Mouse (Mus musculus) kidney, embryonic 15.5 days (tissue): ENCODE data around the gene Prkar2a. TPM values are rescaled to one million over a fixed set of nuclear protein-coding genes. Genes with fewer than 3 reads are reported as not detected.
A peak's percentile ranks its signal among the peaks of the same experiment; 100 is the strongest.

ENCODE experiments used
- ATAC-seq: fragments of 200-750 bp; cut with Nextera tagmentation; replicated peaks from 2 replicates; pipeline ENCODE4 v1.8.0; 2017; ENCODE audit warnings: moderate TSS enrichment; ENCODE audit not compliant: low FRiP score
- H3K27ac ChIP-seq: fragments of 300-500 bp; sonication (generic); 2 replicates; pipeline ENCODE4 v1.5.1; 2015; ENCODE audit warnings: mild to moderate bottlenecking, inconsistent platforms
- H3K27me3 ChIP-seq: fragments of 300-500 bp; sonication (generic); 2 replicates; pipeline ENCODE4 v1.6.1; 2015; ENCODE audit warnings: inconsistent platforms
- H3K36me3 ChIP-seq: fragments of 300-500 bp; sonication (generic); 2 replicates; pipeline ENCODE4 v1.6.1; 2015; ENCODE audit warnings: inconsistent platforms
- H3K4me1 ChIP-seq: fragments of 300-500 bp; sonication (generic); 2 replicates; pipeline ENCODE4 v1.6.1; 2015; ENCODE audit warnings: inconsistent platforms
- H3K4me2 ChIP-seq: fragments of 300-500 bp; sonication (generic); 2 replicates; pipeline ENCODE4 v1.6.1; 2015; ENCODE audit warnings: moderate library complexity, mild to moderate bottlenecking, inconsistent platforms
- H3K4me3 ChIP-seq: fragments of 300-500 bp; sonication (generic); replicated peaks from 2 replicates; pipeline ENCODE4 v1.5.1; 2015; ENCODE audit warnings: mild to moderate bottlenecking, inconsistent platforms
- H3K9ac ChIP-seq: fragments of 300-500 bp; sonication (generic); 2 replicates; pipeline ENCODE4 v1.6.1; 2015; ENCODE audit warnings: mild to moderate bottlenecking, inconsistent platforms
- H3K9me3 ChIP-seq: fragments of 300-500 bp; sonication (generic); replicated peaks from 2 replicates; pipeline ENCODE4 v1.6.1; 2016; ENCODE audit warnings: inconsistent platforms
- WGBS: fragments of 180-500 bp; shearing (Covaris S2); methylation state at CpG from one replicate; pipeline ENCODE4 v1.1.7; 2015; ENCODE audit warnings: mixed read lengths; 5-methylcytosine and 5-hydroxymethylcytosine counted together
- polyA plus RNA-seq: library from polyadenylated mRNA; unstranded; fragments of >200 nt; fragmentation: Nextera tagmentation; extraction: Ambion mirVana; gene quantifications from 2 replicates; pipeline ENCODE4 v1.2.1, GENCODE M21; 2015

The Prkar2a gene
- polyA plus RNA-seq, 1 experiment from 2014 or later, result 27.6 TPM

DNA sequence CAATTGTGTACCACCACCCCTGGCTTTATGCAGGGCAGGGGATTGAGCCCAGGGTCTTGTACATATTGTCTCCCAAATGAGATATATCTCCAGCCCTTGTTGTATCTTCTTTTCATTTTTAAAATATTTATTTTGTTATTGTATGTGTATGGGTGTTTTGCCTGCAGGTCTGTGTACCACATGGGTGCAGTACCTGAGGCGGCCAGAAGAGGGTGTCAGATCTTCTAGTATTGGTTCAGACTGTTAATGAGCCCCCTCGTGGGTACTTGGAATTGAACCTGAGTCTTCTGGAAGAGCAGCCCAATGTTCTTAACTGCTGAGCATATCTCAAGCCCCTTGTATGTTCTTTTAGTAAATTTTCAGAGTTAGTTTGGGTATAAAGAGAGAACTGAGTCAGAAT is 16.0 kb upstream of the Prkar2a start:
- Histone ChIP-seq H3K4me3 (no peak overlapping the region), H3K27me3 (no peaks in the 10 kb centered on the region), H3K27ac (no peak overlapping the region), H3K4me1 (no peaks in the 10 kb centered on the region), H3K9ac (no peak overlapping the region), H3K36me3 (peaks cover 33% of the 10 kb centered on the region), H3K4me2 (no peak overlapping the region), H3K9me3 (no peaks in the 10 kb centered on the region)
- no peak for ATAC-seq
- 50% methylated on average over 2 of the region's 2 CpGs for WGBS

DNA sequence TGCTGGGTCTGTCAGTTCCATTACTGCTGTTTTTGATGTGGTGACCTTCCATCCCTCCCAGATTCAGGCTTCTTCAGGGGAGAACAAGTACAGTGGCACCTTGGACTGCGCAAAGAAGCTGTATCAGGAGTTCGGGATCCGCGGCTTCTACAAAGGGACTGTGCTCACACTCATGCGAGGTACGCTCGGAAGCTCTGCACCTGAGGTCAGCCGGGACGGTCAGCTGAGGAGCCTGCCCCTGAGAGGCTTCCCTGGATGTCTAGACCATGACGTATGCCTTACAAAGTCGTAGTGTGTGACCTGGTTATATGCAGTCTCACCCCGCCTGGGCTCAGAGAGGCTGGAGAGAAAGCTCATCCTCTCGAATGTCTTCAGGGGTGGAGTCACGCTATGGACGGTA is 9.1 kb upstream of the Prkar2a start:
- no peak overlapping the region for H3K4me2 ChIP-seq
- 87% methylated on average over 15 of the region's 15 CpGs for WGBS
- H3K27ac ChIP-seq, result no peak overlapping the region
- no peak overlapping the region for H3K9ac ChIP-seq
- H3K4me3 ChIP-seq, result no peak overlapping the region
- no peaks in the 10 kb centered on the region for H3K9me3 ChIP-seq
- peaks cover 4% of the 10 kb centered on the region; the same call in 1 of the 2 replicates for H3K4me1 ChIP-seq
- H3K27me3 ChIP-seq, result no peaks in the 10 kb centered on the region
- ATAC-seq, result no peak
- peaks cover 39% of the 10 kb centered on the region for H3K36me3 ChIP-seq

DNA sequence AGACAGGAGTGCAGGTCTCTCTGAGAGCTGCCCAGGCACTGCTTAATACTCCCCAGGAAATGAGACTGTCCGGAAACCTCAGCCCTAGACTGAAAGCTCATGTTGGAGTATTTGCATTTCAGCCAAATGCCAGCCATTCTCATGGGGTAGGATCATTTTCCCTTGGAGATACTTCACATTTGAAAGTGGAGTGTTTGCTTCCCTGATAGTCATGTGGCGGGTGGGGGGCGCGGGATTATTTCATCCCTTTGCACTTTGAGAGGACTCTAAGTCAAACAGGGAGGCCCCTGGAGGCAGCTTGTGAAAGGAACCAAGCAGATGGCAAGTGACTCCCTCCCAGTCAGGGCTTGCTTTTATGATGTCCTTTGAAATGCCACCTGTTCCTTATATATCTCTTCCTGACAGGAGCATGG is 2.6 kb upstream of the Prkar2a start:
- ATAC-seq, result no peak
- H3K4me3 ChIP-seq, result no peak overlapping the region
- H3K27ac ChIP-seq, result 0 out of 2 replicates have a peak overlapping the region, but pooled peaks have one; percentile 10
- no peaks in the 10 kb centered on the region for H3K9me3 ChIP-seq
- no peak overlapping the region for H3K9ac ChIP-seq
- H3K4me1 ChIP-seq, result peaks cover 11% of the 10 kb centered on the region
- no peak overlapping the region for H3K4me2 ChIP-seq
- 0 out of 2 replicates have a peak, but pooled peaks cover 6% of the 10 kb centered on the region for H3K36me3 ChIP-seq
- 31% methylated on average over 4 of the region's 4 CpGs for WGBS
- no peaks in the 10 kb centered on the region for H3K27me3 ChIP-seq

DNA sequence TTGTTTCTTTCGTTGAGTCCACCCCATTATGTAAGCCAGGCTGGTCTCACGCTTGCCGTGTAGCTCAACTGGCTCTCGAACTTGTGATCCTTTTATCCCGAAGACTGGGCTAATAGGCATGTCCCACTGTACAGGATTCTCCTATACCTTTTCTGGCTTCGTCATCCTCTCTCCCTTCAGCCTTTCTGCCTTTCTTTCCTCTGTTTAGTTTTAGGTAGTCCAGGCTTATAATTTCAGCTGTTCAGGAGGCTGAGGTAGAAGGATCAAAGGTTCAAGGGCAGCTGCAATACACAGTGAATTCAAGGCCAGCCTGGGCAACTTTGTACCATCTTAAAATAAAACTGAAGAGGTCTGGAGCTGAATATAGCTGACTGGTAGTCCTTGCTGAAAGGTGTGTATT is 1.9 kb upstream of the Prkar2a start:
- Histone ChIP-seq H3K27me3 (no peaks in the 10 kb centered on the region), H3K4me2 (no peak overlapping the region)
- WGBS, result 72% methylated on average over 6 of the region's 6 CpGs

DNA sequence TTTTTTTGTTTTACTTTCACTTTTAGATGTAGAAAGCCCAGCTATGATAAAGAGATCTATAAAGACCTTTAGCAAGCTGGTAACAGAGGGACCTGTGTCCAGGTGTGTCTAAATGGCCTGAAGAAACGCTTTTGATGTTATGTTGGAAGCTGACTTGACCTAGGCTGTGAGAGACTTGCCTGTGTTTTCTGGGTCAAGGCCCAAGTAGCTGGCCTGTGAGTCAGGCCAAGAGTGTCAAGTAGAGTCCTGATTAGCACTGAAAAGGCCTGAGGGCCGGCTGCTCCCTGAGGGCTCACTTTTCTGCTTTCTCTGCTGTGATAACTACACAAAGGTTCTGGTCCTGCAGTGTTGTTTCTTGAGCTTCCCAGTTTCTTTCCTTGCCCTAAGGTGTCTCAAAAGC is 1.4 kb upstream of the Prkar2a start:
- peaks cover 15% of the 10 kb centered on the region for H3K4me1 ChIP-seq
- H3K27me3 ChIP-seq, result no peaks in the 10 kb centered on the region
- no peaks in the 10 kb centered on the region for H3K36me3 ChIP-seq
- no peak for ATAC-seq
- no peak overlapping the region for H3K4me3 ChIP-seq
- 63% methylated on average over 2 of the region's 2 CpGs for WGBS
- no peak overlapping the region for H3K4me2 ChIP-seq
- H3K27ac ChIP-seq, result no peak overlapping the region
- H3K9ac ChIP-seq, result no peak overlapping the region
- H3K9me3 ChIP-seq, result no peaks in the 10 kb centered on the region

More for the DNA sequence above, 1.9 kb upstream of the Prkar2a start:
- Histone ChIP-seq H3K36me3 (0 out of 2 replicates have a peak, but pooled peaks cover 2% of the 10 kb centered on the region), H3K9me3 (no peaks in the 10 kb centered on the region), H3K4me3 (no peak overlapping the region), H3K4me1 (peaks cover 15% of the 10 kb centered on the region), H3K9ac (no peak overlapping the region), H3K27ac (no peak overlapping the region)
- ATAC-seq, result no peak

DNA sequence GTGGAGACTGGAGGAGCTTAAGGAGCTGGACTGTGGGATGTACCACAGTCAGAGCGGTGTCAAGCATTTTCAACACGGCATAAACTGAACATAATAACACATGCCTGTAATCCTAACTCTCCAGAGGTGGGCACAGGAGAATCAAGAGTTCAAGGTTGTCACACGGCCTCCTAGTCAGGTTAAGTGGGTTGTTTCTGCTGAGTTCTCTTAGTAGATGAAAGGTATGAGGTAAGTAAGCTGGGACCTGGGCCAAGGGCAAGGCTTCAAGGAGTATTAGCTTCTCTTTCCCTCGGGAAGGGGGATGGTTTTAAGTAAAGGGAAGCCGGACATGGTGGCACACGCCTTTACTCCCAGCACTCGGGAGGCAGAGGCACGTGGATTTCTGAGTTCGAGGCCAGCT is 663 bp upstream of the Prkar2a start:
- WGBS, result 80% methylated on average over 9 of the region's 9 CpGs

DNA sequence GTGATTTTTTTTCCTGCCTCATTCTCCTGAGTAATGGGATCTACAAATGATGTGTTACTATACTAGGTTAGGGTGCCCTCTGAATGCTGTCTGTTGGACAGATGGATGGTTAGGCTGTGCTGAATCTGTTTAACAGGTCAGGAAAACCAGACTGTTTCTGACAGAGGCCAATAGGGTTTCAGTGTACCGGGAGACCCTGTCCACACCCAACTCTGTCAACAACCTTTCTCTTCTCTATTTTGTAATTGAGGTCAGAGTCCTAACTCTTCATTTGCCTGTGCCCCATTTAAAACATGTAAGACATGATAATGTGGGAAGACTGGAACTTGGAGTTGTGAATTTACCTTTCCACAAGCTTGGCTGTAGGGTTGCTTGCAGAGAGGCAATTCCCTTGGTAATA is 879 bp downstream of the Prkar2a start:
- Histone ChIP-seq H3K36me3 (no peaks in the 10 kb centered on the region), H3K9me3 (no peaks in the 10 kb centered on the region), H3K4me2 (no peak overlapping the region), H3K4me1 (peaks cover 29% of the 10 kb centered on the region), H3K4me3 (no peak overlapping the region), H3K9ac (no peak overlapping the region), H3K27me3 (no peaks in the 10 kb centered on the region), H3K27ac (no peak overlapping the region)
- no peak for ATAC-seq
- WGBS, result 100% methylated on average over 1 of the region's 1 CpGs

More for the DNA sequence above, 663 bp upstream of the Prkar2a start:
- H3K4me3 ChIP-seq, result no peak overlapping the region
- no peaks in the 10 kb centered on the region for H3K9me3 ChIP-seq
- no peak overlapping the region for H3K27ac ChIP-seq
- no peak overlapping the region for H3K9ac ChIP-seq
- H3K4me1 ChIP-seq, result peaks cover 19% of the 10 kb centered on the region
- no peaks in the 10 kb centered on the region for H3K27me3 ChIP-seq
- H3K4me2 ChIP-seq, result no peak overlapping the region
- no peak for ATAC-seq
- H3K36me3 ChIP-seq, result no peaks in the 10 kb centered on the region

DNA sequence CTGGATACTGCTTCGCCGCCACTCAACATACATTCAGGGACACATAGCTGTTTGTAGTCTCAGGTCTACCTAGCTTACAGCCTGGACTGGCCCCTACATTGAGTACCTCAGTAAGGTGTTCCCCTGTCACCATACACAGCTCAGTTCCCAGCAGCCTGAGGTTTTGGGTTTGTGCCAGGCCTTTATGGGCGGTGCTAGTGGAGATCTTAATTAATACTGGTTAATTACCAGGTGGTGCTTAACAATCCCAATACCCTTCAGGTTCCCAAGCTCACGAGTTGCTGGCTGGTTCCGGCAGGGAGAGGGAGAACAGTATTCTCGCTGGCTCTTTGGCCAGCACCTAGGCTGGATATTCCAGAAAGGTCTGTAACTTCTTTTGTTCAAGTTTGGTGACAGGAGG is 1.8 kb downstream of the Prkar2a start:
- Histone ChIP-seq H3K4me1 (peaks cover 29% of the 10 kb centered on the region), H3K27me3 (no peaks in the 10 kb centered on the region), H3K36me3 (no peaks in the 10 kb centered on the region), H3K4me2 (no peak overlapping the region), H3K9ac (no peak overlapping the region), H3K4me3 (no peak overlapping the region), H3K27ac (no peak overlapping the region), H3K9me3 (no peaks in the 10 kb centered on the region)
- WGBS, result 88% methylated on average over 6 of the region's 6 CpGs
- ATAC-seq, result no peak

DNA sequence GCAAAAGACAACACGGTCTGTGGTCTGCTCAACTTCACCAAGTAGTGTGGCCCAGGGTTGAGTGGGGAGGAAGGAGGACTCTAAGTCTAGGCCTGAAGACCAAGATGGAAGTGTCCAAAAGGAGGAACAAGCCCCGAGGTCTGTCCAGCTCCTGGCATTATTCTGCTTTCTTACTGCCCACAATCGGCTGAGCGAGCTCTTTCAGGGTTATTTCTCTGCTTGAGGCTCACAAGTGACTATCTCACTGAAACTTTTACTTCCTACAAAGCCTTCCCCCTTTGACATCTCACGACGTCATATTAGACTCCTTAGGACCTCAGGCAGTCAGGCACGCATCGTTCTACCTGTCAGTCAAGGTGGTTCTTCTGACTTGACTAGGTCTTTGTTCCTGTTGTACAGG is 2.3 kb downstream of the Prkar2a start:
- Histone ChIP-seq H3K27ac (peak overlapping the region; percentile 37), H3K36me3 (no peaks in the 10 kb centered on the region), H3K9me3 (no peaks in the 10 kb centered on the region), H3K27me3 (no peaks in the 10 kb centered on the region), H3K4me1 (peaks cover 26% of the 10 kb centered on the region), H3K4me3 (peak overlapping the region; percentile 73), H3K9ac (peak overlapping the region; percentile 79), H3K4me2 (peak overlapping the region; percentile 97)
- WGBS, result 64% methylated on average over 8 of the region's 8 CpGs
- no peak; the same call in 1 of the 2 replicates for ATAC-seq

DNA sequence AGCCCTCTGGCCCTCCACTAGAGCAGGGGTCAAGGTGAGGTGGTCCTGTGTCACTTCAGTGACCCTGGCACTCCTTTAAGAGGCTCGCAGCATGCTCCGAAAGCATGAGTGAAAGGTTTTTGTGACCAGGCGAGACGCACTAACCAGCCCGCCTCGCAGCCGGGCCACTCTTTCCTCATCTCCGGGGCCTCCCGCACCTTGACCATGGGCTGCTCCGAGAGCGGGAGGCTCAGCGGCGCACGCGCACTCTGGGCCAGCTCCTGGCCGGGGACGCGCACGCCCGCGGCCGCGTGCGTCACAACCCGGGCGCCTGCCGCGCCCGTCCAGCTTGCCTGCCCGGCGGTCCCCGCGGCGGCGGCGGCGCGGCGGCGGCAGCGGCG is 2.7 kb downstream of the Prkar2a start:
- H3K9me3 ChIP-seq, result no peaks in the 10 kb centered on the region
- H3K4me2 ChIP-seq, result peak overlapping the region; percentile 97
- under 1% methylated on average over 41 of the region's 42 CpGs for WGBS
- peak overlapping the region; percentile 73 for H3K4me3 ChIP-seq
- peak; percentile 92 for ATAC-seq
- H3K36me3 ChIP-seq, result no peaks in the 10 kb centered on the region
- peak overlapping the region; percentile 37 for H3K27ac ChIP-seq
- peaks cover 24% of the 10 kb centered on the region for H3K4me1 ChIP-seq
- H3K9ac ChIP-seq, result peak overlapping the region; percentile 79
- H3K27me3 ChIP-seq, result no peaks in the 10 kb centered on the region

DNA sequence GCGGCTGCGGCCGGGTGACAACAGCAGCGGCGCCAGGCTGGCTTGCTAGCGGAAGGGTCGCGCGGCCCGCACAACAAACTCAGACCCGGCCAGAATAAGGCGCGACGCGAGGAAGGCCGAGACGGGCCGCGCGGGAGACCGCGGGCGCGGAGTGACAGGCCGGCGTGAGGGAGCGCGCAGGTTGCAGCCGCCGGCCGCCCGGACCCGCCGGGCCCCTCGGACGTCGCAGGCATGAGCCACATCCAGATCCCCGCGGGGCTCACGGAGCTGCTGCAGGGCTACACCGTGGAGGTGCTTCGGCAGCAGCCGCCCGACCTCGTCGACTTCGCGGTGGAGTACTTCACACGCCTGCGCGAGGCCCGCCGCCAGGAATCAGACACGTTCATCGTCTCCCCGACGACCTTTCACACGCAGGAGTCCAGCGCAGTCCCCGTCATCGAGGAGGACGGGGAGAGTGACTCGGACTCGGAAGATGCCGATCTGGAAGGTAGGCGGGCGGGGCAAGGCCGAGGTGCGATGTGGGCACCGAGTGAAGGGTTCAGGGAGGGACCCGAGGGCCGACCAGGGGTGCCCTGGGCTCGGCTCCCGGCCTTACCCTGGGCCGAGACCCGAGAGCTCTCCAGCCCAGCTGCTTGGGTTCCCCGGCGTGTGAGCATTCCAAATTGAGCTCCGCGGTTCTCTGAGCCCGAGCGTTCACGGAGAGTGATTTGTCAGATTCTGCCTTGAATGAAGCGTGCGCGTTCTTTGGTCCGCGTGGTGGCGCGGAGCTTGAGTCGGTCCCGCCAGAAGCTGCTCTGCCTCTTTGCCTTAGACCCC is 3.3 kb downstream of the Prkar2a start:
- Histone ChIP-seq H3K36me3 (no peaks in the 10 kb centered on the region), H3K4me3 (peak overlapping the region; percentile 73), H3K9ac (peak overlapping the region; percentile 79), H3K9me3 (no peaks in the 10 kb centered on the region), H3K4me1 (peaks cover 24% of the 10 kb centered on the region), H3K27me3 (no peaks in the 10 kb centered on the region), H3K27ac (peak overlapping the region; percentile 37), H3K4me2 (peak overlapping the region; percentile 97)
- under 1% methylated on average over 92 of the region's 92 CpGs for WGBS
- ATAC-seq, result peak; percentile 76

DNA sequence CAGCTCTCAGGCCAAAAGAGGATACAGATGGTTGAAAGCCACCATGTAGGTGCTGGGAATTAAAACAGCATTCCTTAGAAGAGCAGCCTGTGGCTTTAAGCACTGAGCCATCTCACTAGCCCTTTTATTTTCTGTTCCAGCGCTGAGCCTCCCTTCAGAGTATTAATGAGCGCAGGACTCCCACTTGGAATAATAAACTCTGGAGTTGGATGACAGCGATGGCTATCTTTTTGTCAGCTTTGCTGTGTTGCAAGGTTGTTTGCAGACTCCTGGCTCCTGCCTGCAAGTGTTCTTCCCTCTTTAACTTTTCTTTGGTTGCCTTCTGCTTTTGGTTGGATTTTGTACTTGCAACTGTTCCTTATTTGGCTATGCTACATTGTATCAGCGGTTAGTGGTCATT is 4.8 kb downstream of the Prkar2a start:
- Histone ChIP-seq H3K9ac (no peak overlapping the region), H3K9me3 (no peaks in the 10 kb centered on the region), H3K4me3 (0 out of 2 replicates have a peak overlapping the region, but pooled peaks have one; percentile 7), H3K4me2 (peak overlapping the region; percentile 97), H3K4me1 (peaks cover 24% of the 10 kb centered on the region), H3K36me3 (peaks cover 3% of the 10 kb centered on the region; the same call in 1 of the 2 replicates), H3K27ac (no peak overlapping the region), H3K27me3 (no peaks in the 10 kb centered on the region)
- WGBS, result 57% methylated on average over 4 of the region's 4 CpGs
- ATAC-seq, result no peak
